Mouse (Mus musculus) myocyte (in vitro differentiated cells): ENCODE results near the gene Ceacam1. TPM values are rescaled to one million over a fixed set of nuclear protein-coding genes. Genes with fewer than 3 reads are reported as not detected.

Source experiments
- H3K27me3 ChIP-seq: one replicate; pipeline ENCODE4 v1.6.1; 2011; ENCODE audit not compliant: control insufficient read depth, insufficient read depth, insufficient read length
- H3K36me3 ChIP-seq: one replicate; pipeline ENCODE4 v1.6.1; 2011; ENCODE audit not compliant: control insufficient read depth, insufficient read depth
- H3K4me2 ChIP-seq: one replicate; pipeline ENCODE4 v1.6.1; 2011; ENCODE audit warnings: low read depth, control low read depth
- H3K4me3 ChIP-seq: one replicate; pipeline ENCODE4 v1.5.1; 2011; ENCODE audit warnings: mild to moderate bottlenecking, control low read depth, moderate library complexity
- H3K79me2 ChIP-seq: one replicate; pipeline ENCODE4 v1.6.1; 2011; ENCODE audit not compliant: control insufficient read depth, insufficient read depth
- H3ac ChIP-seq: one replicate; pipeline ENCODE4 v1.6.1; 2011; ENCODE audit not compliant: control insufficient read depth, insufficient read length
- CEBPB ChIP-seq: IDR thresholded peaks from 2 replicates; pipeline ENCODE4 v1.6.1; 2011; ENCODE audit warnings: mild to moderate bottlenecking, moderate library complexity; ENCODE audit not compliant: poor library complexity, insufficient read depth, severe bottlenecking
- E2F4 ChIP-seq: IDR thresholded peaks from one replicate; pipeline ENCODE4 v1.6.1; 2011; ENCODE audit warnings: mild to moderate bottlenecking, control low read depth, moderate library complexity; ENCODE audit not compliant: insufficient read depth
- MAX ChIP-seq: IDR thresholded peaks from one replicate; pipeline ENCODE4 v1.6.1; 2011; ENCODE audit warnings: low read depth, mild to moderate bottlenecking, control low read depth
- MYOD1 ChIP-seq, 3 experiments: IDR thresholded peaks; one replicate each; pipeline ENCODE4 v1.6.1; 2011; ENCODE audit warnings: control low read depth in 2 of 3, low read depth in 2 of 3, mild to moderate bottlenecking in 2 of 3, moderate library complexity in 1 of 3; ENCODE audit not compliant: insufficient read length in 2 of 3, control insufficient read depth in 1 of 3
- MYOG ChIP-seq, 3 experiments: IDR thresholded peaks; one replicate each; pipeline ENCODE4 v1.6.1; 2011; ENCODE audit warnings: control low read depth in 2 of 3, low read depth in 2 of 3, mild to moderate bottlenecking in 2 of 3; ENCODE audit not compliant: insufficient read length in 2 of 3, control insufficient read depth in 1 of 3, insufficient read depth in 1 of 3
- POLR2A ChIP-seq: IDR thresholded peaks from one replicate; pipeline ENCODE4 v1.6.1; 2011; ENCODE audit warnings: low read depth, mild to moderate bottlenecking, control low read depth, moderate library complexity; ENCODE audit not compliant: insufficient read length
- POLR2AphosphoS2 ChIP-seq: IDR thresholded peaks from one replicate; pipeline ENCODE4 v1.6.1; 2011; ENCODE audit warnings: low read depth, control low read depth; ENCODE audit not compliant: insufficient read length
- REST ChIP-seq: IDR thresholded peaks from one replicate; pipeline ENCODE4 v1.6.1; 2011; ENCODE audit warnings: mild to moderate bottlenecking, control low read depth, moderate library complexity; ENCODE audit not compliant: insufficient read depth, insufficient read length
- SRF ChIP-seq: IDR thresholded peaks from one replicate; pipeline ENCODE4 v1.6.1; 2011; ENCODE audit warnings: low read depth; ENCODE audit not compliant: control insufficient read depth, insufficient read length
- TCF12 ChIP-seq: IDR thresholded peaks from one replicate; pipeline ENCODE4 v1.6.1; 2011; ENCODE audit warnings: mild to moderate bottlenecking, control low read depth; ENCODE audit not compliant: poor library complexity, insufficient read depth, severe bottlenecking
- TCF3 ChIP-seq: IDR thresholded peaks from one replicate; pipeline ENCODE4 v1.6.1; 2011; ENCODE audit warnings: low read depth, control low read depth; ENCODE audit not compliant: insufficient read length
- USF1 ChIP-seq: IDR thresholded peaks from one replicate; pipeline ENCODE4 v1.6.1; 2011; ENCODE audit warnings: low read depth, mild to moderate bottlenecking, control low read depth, moderate library complexity
- polyA plus RNA-seq: library from polyadenylated mRNA; unstranded; fragments of >200 nt; fragmentation: generic; extraction: Trizol; gene quantifications from one replicate; pipeline ENCODE4 v1.2.1, GENCODE M21; 2012; ENCODE audit warnings: missing spikeins

The Ceacam1 gene
- polyA plus RNA-seq, 1 experiment, result not detected

GRCm38 (mm10) chr7:25422286-25422841, 55.0 kb downstream of the Ceacam1 start:
- Histone ChIP-seq H3K4me3 (no peak overlapping the region), H3K79me2 (no peaks in the 10 kb centered on the region), H3K36me3 (no peaks in the 10 kb centered on the region)

GRCm38 (mm10) chr7:25419943-25420342, 57.5 kb downstream of the Ceacam1 start:
- Histone ChIP-seq H3K4me3 (no peak overlapping the region), H3K36me3 (no peaks in the 10 kb centered on the region), H3K79me2 (no peaks in the 10 kb centered on the region), H3K4me2 (no peak overlapping the region), H3K27me3 (peaks cover 5% of the 10 kb centered on the region), H3ac (no peak overlapping the region)
- TF ChIP-seq CEBPB, result no peak
- TF ChIP-seq POLR2A, result no peak
- TF ChIP-seq POLR2AphosphoS2, result no peak
- TF ChIP-seq MAX, result no peak
- no peak for TF ChIP-seq TCF12
- TF ChIP-seq SRF, result no peak
- no peak for TF ChIP-seq MYOG (IDR thresholded peaks at IDR 0.05; ENCODE audit: control insufficient read depth in 1 of 3, insufficient read depth in 1 of 3, insufficient read length in 2 of 3, low read depth in 2 of 3)
- TF ChIP-seq E2F4, result no peak
- TF ChIP-seq USF1, result no peak
- TF ChIP-seq REST, result no peak
- no peak for TF ChIP-seq MYOD1 (IDR thresholded peaks at IDR 0.05; ENCODE audit: control insufficient read depth in 1 of 3, insufficient read length in 2 of 3, low read depth in 2 of 3)
- TF ChIP-seq TCF3, result no peak

More at GRCm38 (mm10) chr7:25422286-25422841, 55.0 kb downstream of the Ceacam1 start:
- no peak overlapping the region for H3K4me2 ChIP-seq
- H3ac ChIP-seq, result no peak overlapping the region
- H3K27me3 ChIP-seq, result peaks cover 5% of the 10 kb centered on the region
- TF ChIP-seq TCF12 (no peak), TCF3 (no peak), POLR2AphosphoS2 (no peak), SRF (no peak), MAX (no peak), USF1 (no peak), REST (no peak), POLR2A (no peak), E2F4 (no peak), MYOG (IDR thresholded peaks at IDR 0.05; ENCODE audit: control insufficient read depth in 1 of 3, insufficient read depth in 1 of 3, insufficient read length in 2 of 3, low read depth in 2 of 3) (no peak)

DNA sequence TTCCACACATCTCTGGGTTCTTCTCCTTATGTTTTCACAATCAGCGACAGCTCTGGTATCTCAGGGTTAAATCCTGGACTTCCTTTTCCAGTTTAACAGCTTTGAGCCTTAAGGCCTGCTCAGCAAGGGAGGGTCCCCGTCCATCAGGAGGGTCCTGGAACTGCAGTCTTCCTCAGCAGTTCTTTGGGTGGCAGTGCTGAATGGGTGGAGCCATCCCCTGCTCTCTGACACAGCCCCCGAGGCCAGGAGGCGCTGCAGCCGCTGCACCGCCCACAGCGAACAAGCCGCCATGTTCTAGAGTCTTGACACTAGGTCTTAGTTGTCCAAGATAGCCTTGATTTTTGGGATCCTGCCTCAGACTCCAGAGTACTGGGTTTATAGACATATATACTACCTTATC, 57.9 kb downstream of the Ceacam1 start:
- Histone ChIP-seq H3K4me2 (no peak overlapping the region), H3ac (no peak overlapping the region), H3K79me2 (no peaks in the 10 kb centered on the region), H3K36me3 (no peaks in the 10 kb centered on the region), H3K27me3 (peaks cover 5% of the 10 kb centered on the region), H3K4me3 (no peak overlapping the region)
- TF ChIP-seq USF1, result no peak
- no peak for TF ChIP-seq TCF3
- TF ChIP-seq POLR2AphosphoS2, result no peak
- TF ChIP-seq MYOG (IDR thresholded peaks at IDR 0.05; ENCODE audit: control insufficient read depth in 1 of 3, insufficient read depth in 1 of 3, insufficient read length in 2 of 3, low read depth in 2 of 3), result no peak
- TF ChIP-seq REST, result no peak

DNA sequence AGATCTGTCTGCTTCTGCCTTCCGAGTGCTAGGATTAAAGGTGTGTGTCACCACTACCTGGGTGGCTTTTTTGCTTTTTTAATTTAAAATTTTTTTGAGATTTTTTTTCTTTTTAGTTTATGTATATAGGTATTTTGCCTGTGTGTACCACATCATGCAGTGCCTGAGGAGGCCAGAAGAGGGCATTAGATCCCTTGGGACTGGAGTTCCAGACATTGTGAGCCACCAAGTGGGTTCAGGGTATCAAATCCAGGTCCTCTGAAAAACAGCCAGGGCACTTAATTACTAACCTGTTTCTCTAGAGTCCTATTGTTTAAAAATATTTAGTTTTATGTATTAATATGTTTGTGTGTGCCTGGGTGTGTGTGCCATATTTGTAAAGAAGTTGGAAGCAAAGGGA, 59.8 kb downstream of the Ceacam1 start:
- H3K27me3 ChIP-seq, result no peaks in the 10 kb centered on the region
- H3K79me2 ChIP-seq, result no peaks in the 10 kb centered on the region
- TF ChIP-seq TCF12, result no peak
- TF ChIP-seq TCF3, result no peak
- no peak for TF ChIP-seq USF1
- TF ChIP-seq POLR2A, result no peak
- TF ChIP-seq CEBPB, result no peak
- TF ChIP-seq MYOG (IDR thresholded peaks at IDR 0.05; ENCODE audit: control insufficient read depth in 1 of 3, insufficient read depth in 1 of 3, insufficient read length in 2 of 3, low read depth in 2 of 3), result no peak
- TF ChIP-seq SRF, result no peak
- no peak for TF ChIP-seq E2F4
- no peak overlapping the region for H3K4me3 ChIP-seq
- no peak overlapping the region for H3K4me2 ChIP-seq
- no peaks in the 10 kb centered on the region for H3K36me3 ChIP-seq
- no peak overlapping the region for H3ac ChIP-seq

GRCm38 (mm10) chr7:25412833-25413441, 64.5 kb downstream of the Ceacam1 start, which contains the start of gene Cxcl17:
TSS of gene Cxcl17 (minus strand) at chr7:25412886.
- Histone ChIP-seq H3K79me2 (no peaks in the 10 kb centered on the region), H3ac (no peak within 1 kb of the TSS), H3K36me3 (no peaks in the 10 kb centered on the region), H3K27me3 (no peaks in the 10 kb centered on the region), H3K4me3 (no peak within 1 kb of the TSS), H3K4me2 (no peak within 1 kb of the TSS)
- TF ChIP-seq REST (no peak), MAX (no peak), MYOG (IDR thresholded peaks at IDR 0.05; ENCODE audit: control insufficient read depth in 1 of 3, insufficient read depth in 1 of 3, insufficient read length in 2 of 3, low read depth in 2 of 3) (peak in 2 of 3 experiments; percentile 5 to 45), TCF12 (no peak), POLR2AphosphoS2 (no peak), USF1 (no peak), TCF3 (no peak), E2F4 (no peak), MYOD1 (IDR thresholded peaks at IDR 0.05; ENCODE audit: control insufficient read depth in 1 of 3, insufficient read length in 2 of 3, low read depth in 2 of 3) (peak in 1 of 3 experiments; percentile 3), CEBPB (no peak), POLR2A (no peak), SRF (no peak)
